Mouse (Mus musculus) gastrocnemius, postnatal 14 days (tissue): ENCODE data around the gene Setd1b. TPM values are rescaled to one million over a fixed set of nuclear protein-coding genes. Genes with fewer than 3 reads are reported as not detected.
"Not testable (repeated sequence)": the region's sequence is repeated elsewhere in the genome, so short reads cannot be mapped to it uniquely, and the experiment has no call there.

Experiments
- DNase-seq: peaks from one replicate; pipeline ENCODE4 v3.0.0; 2021; ENCODE audit warnings: mixed read lengths
- intact Hi-C: fragments of 180-260 bp; cut with DNase I; formaldehyde crosslinking; loops from one replicate; pipeline ENCODE4 v1.15.1; 2025; ENCODE audit warnings: low total_unique reads
- total RNA-seq, 2 experiments: library from RNA; stranded (reverse); gene quantifications; 2 replicates each; pipeline ENCODE4 v1.2.3; 2021

Gene Setd1b
- total RNA-seq, 2 experiments from 2014 or later = 10.5 to 11.2 TPM

DNA sequence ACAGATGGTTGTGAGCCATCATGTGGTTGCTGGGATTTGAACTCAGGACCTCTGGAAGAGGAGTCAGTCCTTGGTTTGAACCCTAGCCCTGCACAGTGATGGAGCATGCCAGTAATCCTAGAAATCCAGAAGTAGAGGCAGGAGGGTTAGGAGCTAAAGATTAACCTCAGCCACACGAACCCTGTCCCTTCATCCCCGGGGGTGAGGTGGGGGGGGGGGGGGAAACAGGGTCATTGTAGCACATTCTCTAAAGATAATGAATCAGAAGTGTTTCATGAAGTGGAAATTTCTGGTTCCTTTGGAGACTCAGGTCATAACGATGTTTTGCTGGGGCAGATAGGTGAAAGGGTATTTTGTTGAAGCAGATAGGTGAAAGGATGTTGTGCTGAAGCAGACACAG, 48.9 kb downstream of the Setd1b start:
- intact Hi-C loops = loop anchor here (5.0 kb wide), 1 partner anchor 801 kb away; no protein-coding TSS in a partner anchor
- DNase-seq = no peak

DNA sequence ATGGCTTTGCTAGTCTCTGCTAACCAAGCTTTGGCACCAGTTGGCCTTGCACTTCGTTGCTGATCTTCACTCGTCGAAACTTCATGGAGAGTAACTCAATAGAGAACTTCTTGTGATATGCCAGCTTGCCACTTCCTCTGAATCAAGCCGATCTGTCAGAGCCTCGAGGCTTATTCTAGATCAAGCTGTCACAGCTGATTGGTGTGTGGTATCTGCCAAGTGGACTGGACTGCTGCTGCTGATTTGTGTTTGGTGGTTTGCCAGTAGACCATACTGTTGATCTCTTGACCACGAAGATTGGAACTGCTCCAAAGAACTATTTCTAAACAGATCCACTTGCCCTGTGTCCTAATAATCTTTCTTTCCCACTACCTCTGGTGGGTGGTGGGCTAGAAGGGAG, 49.4 kb downstream of the Setd1b start:
- intact Hi-C loops = loop anchor here (5.0 kb wide), 1 partner anchor 801 kb away; no protein-coding TSS in a partner anchor
- no peak for DNase-seq

DNA sequence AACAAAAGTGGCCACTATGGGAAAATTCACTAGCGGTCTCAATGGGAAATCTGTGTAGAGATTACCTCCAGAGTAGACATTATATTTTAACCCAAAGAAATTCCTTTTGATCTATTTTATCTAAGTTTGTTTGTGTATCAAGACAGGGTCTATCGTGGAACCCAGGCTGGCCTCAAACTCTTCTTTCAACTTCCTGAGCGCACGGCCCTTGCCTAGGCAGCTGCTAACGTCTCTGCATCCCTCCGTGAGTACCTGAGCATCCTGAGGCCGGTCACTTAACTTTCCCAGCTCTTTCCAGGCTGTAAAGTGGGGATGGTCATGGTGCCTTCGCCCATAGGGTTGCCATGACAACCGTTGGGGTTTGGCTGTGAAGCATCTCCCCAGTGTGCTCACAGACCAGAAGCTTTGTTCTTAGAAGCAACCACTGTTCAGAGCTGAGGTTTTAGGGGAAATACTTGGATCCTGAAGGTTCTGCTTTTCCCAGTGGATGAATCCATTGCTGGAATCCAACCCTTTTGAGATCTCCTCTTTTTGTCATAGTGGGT, 50.7 kb downstream of the Setd1b start:
- DNase-seq = no peak
- intact Hi-C loops = loop anchor here (5.0 kb wide), 1 partner anchor 800 kb away; no protein-coding TSS in a partner anchor

DNA sequence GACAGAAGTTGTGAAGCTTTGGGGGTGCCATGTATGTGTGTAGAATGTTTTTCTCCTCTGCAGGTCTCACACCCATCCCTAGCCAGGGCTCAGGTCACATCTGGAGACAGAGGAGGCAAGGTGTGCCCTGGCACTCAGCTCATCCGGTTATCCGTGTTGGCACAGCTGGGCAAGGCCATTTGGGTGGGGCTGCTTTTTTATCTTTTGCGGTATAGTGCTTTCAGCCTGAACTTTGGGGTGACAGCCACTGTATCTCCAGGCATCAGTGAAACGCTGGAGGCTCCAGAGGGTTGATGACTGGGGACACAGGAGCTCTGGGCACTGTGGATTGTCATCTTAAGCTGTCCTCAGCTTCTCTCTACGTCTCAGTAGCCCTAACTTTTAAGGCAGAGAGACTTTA, 51.4 kb downstream of the Setd1b start:
- intact Hi-C loops = loop anchor here (5.0 kb wide), 1 partner anchor 799 kb away; no protein-coding TSS in a partner anchor
- DNase-seq = no peak

DNA sequence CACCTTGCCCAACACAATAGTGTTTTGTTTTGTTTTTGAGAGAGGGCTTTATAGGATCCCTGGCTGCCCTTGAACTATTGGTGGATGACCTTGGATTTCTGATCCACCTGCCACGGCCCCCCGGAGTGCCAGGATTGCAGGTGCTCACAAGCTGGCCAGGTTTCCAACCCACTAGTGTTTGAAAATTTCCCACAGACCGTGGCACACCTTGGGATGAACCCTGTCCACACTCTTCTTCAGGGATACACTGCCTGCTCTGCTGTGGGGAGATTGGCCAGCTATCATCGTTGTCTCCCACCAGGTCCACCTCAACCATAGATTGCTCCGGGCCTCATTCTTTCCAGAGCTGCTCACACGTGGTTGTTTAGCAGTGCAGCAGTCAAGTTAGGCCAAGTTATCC, 52.9 kb downstream of the Setd1b start:
- intact Hi-C loops = loop anchor here (5.0 kb wide), 1 partner anchor 797 kb away; no protein-coding TSS in a partner anchor
- DNase-seq = no peak

DNA sequence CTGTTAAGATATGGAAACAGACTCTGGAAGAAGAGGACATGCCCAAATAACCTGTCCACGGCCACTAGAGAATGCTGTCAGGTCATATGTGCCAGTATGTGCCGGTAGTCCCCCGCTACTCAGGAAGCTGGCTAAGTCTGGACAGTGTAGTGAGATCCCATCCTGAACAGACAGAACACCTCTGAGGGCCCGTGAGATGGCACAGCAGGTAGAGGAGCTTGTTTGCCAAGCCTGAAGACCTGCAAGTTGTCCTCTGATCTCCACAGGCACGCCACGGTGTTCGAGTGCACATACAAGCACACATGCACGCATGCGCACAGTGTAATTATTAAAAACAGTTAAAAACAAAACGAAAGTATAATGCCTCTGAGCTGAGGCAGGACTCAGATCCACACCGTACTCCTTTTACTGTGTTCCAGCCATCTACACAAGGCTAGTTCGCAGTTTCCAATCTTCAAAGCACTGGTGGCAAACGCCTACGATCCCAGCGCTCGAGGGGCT, 53.6 kb downstream of the Setd1b start:
- intact Hi-C loops = no loop called here
- no peak for DNase-seq

DNA sequence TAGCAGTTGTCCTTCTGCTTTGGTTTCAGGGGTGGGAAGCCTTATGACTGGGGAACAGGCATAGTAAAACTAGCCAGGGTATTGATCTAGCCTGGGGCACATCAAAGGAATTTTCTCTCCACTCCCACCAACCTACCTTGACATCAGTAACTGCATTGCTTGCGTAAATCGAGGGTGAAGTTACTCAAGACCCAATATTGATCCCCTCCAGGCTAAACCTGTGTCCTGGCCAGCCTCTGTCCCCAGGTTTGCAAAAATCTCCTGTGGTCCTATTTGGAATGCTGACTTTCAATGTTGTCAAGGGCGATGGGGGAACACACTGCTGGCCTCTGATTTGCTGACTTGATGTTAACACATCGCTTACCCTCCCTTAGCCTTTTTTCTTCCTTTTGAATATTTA, 54.8 kb downstream of the Setd1b start:
- no peak for DNase-seq
- intact Hi-C loops = no loop called here

DNA sequence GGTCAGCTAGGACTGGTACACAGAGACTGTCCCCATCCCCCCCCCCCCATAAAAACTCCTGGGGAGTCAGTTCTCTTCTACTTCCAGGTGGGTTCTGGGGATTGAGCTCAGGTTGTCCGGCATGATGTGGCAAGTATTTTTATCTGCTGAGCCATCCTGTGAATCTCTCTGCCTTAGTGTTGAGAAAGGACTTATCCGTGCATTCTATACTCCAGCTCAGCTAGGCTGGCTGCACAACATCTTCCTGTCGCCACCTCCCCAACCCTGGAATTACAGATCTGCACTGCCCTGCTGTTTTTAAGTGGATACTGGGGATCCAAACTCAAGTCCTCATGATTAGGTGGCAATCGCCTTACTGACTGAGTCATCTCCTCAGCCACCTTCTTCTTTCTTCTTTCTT, 56.5 kb downstream of the Setd1b start:
- intact Hi-C loops = no loop called here
- no peak for DNase-seq

DNA sequence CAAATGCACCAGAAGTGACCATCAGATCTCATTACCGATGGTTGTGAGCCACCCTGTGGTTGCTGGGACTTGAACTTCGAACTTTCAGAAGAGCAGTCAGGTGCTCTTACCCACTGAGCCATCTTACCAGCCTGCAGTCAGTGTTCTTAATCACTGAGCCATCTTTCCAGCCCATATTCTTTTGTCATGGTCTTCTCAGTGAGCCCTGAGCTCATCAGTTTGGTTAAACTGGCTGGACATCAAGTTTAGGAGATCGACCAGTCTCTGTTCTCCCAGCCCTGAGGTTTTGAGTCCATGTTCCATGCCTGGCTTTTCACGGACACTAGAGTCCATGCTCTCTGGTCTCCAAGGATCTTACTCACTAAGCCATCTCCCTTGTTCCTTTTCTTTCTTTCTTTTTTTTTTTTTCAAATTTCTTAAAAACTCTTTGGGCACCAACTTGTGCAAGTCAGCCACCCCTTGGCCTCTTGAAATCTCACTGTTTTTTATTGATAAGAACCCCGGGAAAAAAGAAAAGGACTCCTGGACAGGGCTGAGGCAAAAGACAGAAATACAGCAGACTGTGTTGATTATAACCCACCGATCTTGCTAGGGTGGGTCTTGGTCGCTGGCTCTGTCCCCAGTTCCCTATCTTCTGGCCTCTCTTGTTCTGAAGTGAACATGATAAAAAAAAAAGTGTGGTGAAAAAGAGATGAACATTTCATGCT, 59.0 kb downstream of the Setd1b start:
- intact Hi-C loops, DNase-seq: not testable (repeated sequence)

DNA sequence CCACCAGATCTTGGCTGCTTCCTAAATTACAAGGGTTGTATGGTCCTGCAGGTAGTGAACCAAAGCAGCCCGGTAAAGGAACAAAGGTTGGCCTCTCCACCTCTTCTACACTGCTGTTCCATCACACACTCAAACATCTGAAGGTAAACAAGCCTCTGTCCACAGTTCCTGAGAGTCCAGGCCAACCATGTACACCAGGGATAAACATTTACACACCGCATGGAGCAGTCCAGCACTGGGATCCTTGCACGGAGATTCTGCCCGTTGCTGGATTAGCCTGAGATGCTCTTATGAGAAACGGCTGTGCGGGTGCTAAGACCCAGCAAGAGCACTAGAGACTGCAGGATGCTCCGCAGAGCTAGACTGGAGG, 59.5 kb downstream of the Setd1b start:
- no peak for DNase-seq
- intact Hi-C loops = no loop called here

DNA sequence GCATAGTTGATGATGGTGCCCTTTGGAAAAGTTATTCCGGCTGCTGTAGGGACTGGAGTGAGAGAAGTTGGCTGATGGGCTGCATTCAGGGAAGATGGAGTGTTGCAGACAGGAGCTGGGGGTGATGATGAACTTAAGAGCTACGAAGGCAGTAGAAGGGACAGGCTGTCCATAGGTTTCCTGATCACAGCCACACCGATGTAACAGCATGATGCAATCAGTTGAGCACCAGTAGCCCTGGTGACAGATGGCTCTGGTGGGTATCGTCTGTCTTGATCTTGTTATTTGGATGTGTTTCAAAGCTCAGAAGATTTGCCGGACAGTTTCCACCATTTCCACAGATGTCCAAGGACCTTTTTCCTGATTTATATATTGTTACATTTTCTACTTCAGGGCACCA, 60.0 kb downstream of the Setd1b start:
- intact Hi-C loops = no loop called here
- DNase-seq = no peak

DNA sequence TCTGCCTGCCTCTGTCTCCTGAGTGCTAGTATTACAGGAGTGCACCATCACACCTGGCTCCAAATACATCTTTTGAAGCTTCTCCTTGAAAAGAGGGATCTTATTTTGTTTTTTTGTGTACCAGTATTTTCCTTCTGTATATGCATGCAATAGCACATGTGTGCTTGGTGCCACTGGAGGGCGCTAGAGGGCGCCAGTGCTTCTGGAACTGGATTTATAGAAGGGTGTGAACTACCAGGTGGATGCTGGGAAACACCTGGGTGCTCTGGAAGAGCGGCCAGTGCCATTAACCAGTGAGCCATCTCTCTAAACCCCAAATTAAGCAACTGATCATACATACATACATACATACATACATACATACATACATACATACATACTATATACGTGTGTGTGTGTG, 60.8 kb downstream of the Setd1b start:
- DNase-seq, intact Hi-C loops: not testable (repeated sequence)

DNA sequence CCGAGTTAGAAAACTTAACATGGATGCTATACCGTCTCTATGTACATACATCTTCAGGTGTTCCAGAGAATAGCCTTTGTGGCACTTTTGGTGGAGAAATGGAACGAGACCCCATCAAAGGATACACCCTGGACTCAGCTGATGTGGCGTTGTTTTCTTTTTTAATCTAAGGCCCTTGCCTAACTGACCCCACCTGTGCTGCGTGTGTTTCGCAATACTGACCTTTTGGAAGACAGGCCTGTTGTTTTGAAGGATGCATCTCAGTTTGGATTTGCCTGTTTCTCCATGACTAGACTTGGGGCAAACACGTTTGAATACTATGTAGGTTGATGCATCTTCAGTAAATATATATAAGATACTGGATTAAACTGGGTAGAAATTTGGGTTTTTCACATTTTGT, 61.6 kb downstream of the Setd1b start:
- intact Hi-C loops, DNase-seq: not testable (repeated sequence)

Other genes starting within 250 kb of the Setd1b start
- 10 to 100 TPM; 13.4 to 14.4 TPM for gene Kdm2b, start 152.4 kb upstream of the Setd1b start, total RNA-seq
- 10 to 100 TPM; 39.5 to 47.6 TPM for gene Orai1, start 127.1 kb upstream of the Setd1b start, total RNA-seq
- gene Morn3, start 95.2 kb upstream of the Setd1b start, total RNA-seq = not detected
- 10 to 100 TPM; 11.9 TPM for gene Tmem120b, start 73.8 kb upstream of the Setd1b start, total RNA-seq
- gene Rhof, start 9.5 kb upstream of the Setd1b start, total RNA-seq = under 1 TPM; 0.27 to 0.51 TPM
- gene Psmd9, start 27.2 kb downstream of the Setd1b start, total RNA-seq = 10 to 100 TPM; 19.2 to 19.5 TPM
- gene Hpd, start 40.5 kb downstream of the Setd1b start, total RNA-seq = not detected
- 1 to 10 TPM; 2.0 to 2.2 TPM for gene Wdr66, start 109.9 kb downstream of the Setd1b start, total RNA-seq
- gene Bcl7a, start 201.6 kb downstream of the Setd1b start, total RNA-seq = 10 to 100 TPM; 12.7 to 14.6 TPM